Mouse (Mus musculus) gastrocnemius, adult 2 months (tissue): ENCODE measurements around the gene Rpl19. TPM values are rescaled to one million over a fixed set of nuclear protein-coding genes. Genes with fewer than 3 reads are reported as not detected.

Experiments
- DNase-seq: peaks from one replicate; pipeline ENCODE4 v3.0.0; 2022
- H3K27ac ChIP-seq: fragments of 200-600 bp; 2 replicates; pipeline ENCODE4 v1.8.1; 2022; ENCODE audit warnings: mild to moderate bottlenecking
- H3K4me3 ChIP-seq: fragments of 200-600 bp; 2 replicates; pipeline ENCODE4 v1.8.1; 2022; ENCODE audit warnings: mild to moderate bottlenecking, moderate library complexity
- CTCF ChIP-seq: fragments of 200-600 bp; IDR thresholded peaks from 2 replicates; pipeline ENCODE4 v1.8.1; 2022; ENCODE audit warnings: antibody characterized with exemption, mild to moderate bottlenecking, moderate library complexity
- intact Hi-C: fragments of 180-260 bp; cut with DNase I; formaldehyde crosslinking; loops from one replicate; pipeline ENCODE4 v1.15.1; 2025
- total RNA-seq, 2 experiments: library from RNA; stranded (reverse); gene quantifications; 2 replicates each; pipeline ENCODE4 v1.2.3; 2021

The Rpl19 gene
- total RNA-seq, 2 experiments from 2014 or later: 404 to 490 TPM

- TF ChIP-seq CTCF: no peak
- DNase-seq: peak; percentile 44
- Histone ChIP-seq H3K27ac (no peak overlapping the region), H3K4me3 (no peak overlapping the region)
- intact Hi-C loops: no loop called here
Observed at GRCm38 (mm10) chr11:98001351-98001824, 25.1 kb upstream of the Rpl19 start.

GRCm38 (mm10) chr11:98001986-98002385 is 24.5 kb upstream of the Rpl19 start:
- DNase-seq: peak; percentile 21
- no peak overlapping the region for H3K4me3 ChIP-seq
- H3K27ac ChIP-seq: no peak overlapping the region
- TF ChIP-seq CTCF: no peak
- intact Hi-C loops: no loop called here

DNA sequence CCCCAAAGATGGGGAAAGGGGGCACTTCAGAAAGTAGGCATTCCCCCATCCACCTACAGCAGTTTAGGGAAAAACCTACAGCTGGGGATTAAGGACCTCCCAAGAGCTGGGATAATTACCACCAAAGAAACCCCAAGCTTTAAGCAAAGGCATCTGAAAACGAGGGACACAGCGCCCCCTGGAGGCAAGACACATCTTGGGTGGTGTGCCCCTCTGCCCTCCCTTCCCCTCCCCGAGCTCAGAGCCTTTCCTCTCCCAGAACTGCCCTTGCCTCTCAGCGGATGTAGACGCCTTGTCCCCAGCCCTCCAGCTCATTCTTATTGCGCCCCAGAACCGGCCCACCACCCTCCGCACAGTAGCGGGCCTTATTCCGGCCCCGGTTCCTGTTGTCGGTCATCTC is 23.9 kb upstream of the Rpl19 start:
- peak; percentile 90 for TF ChIP-seq CTCF
- intact Hi-C loops: no loop called here
- H3K4me3 ChIP-seq: peak overlapping the region; percentile 62
- DNase-seq: peak; percentile 85
- peak overlapping the region; percentile 48 for H3K27ac ChIP-seq

GRCm38 (mm10) chr11:98003171-98003671 is 23.3 kb upstream of the Rpl19 start:
- peak; percentile 55 for DNase-seq
- H3K27ac ChIP-seq: peak overlapping the region; percentile 48; the same call in 1 of the 2 replicates
- no peak for TF ChIP-seq CTCF
- H3K4me3 ChIP-seq: peak overlapping the region; percentile 62
- intact Hi-C loops: no loop called here

DNA sequence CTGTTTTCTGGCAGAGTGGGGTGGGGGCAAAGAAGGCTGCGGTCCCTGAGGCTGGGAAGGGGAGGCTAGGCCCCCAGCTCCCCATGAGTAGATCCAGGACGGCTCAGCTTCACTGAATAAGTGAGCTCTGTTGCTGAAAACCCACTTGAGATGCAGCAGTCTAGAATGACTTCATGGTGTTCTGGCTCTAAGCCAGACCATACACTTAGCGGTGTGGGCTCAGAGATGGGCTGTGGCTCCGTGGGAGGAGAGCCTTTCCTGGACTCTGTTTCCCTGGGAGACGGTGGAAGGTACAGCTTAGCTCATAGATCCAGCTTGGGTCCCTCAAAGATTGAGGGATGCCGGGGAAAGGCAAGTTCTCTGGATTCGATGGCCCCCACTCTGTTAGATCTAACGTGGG is 22.3 kb upstream of the Rpl19 start:
- DNase-seq: no peak
- TF ChIP-seq CTCF: no peak
- peak overlapping the region; percentile 87; the same call in 1 of the 2 replicates for H3K27ac ChIP-seq
- intact Hi-C loops: no loop called here
- H3K4me3 ChIP-seq: no peak overlapping the region

DNA sequence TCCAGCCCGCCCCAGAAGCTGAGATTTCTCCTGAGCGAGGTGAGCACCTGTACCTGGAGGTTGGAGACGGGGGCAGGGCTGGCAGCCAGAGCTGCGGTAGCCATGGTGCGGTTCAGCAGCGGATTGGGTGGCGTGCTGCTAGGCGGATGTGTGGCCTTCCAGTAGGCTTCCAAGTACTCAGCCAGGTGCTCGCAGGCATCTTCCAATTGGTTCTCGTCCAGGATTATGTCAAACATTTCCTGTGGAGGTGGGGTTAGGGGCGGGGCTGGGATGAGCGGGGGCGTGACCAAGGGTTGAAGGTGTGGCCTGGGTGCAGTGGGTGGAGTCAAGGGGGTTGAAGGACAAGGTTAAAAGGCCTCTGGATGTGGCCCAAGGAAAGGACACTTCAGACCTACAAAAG is 21.4 kb upstream of the Rpl19 start:
- Histone ChIP-seq H3K27ac (peak overlapping the region; percentile 87), H3K4me3 (peak overlapping the region; percentile 29; the same call in 1 of the 2 replicates)
- intact Hi-C loops: no loop called here
- peak; percentile 70 for DNase-seq
- TF ChIP-seq CTCF: no peak

GRCm38 (mm10) chr11:98005686-98006085 is 20.8 kb upstream of the Rpl19 start:
- TF ChIP-seq CTCF: no peak
- intact Hi-C loops: no loop called here
- peak; percentile 81 for DNase-seq
- Histone ChIP-seq H3K27ac (peak overlapping the region; percentile 87), H3K4me3 (peak overlapping the region; percentile 22)

- no peak for TF ChIP-seq CTCF
- no peak overlapping the region for H3K4me3 ChIP-seq
- no peak for DNase-seq
- intact Hi-C loops: no loop called here
- no peak overlapping the region; the same call in 1 of the 2 replicates for H3K27ac ChIP-seq
Observed at GRCm38 (mm10) chr11:98008087-98008486, 18.4 kb upstream of the Rpl19 start.

GRCm38 (mm10) chr11:98011716-98012115 is 14.8 kb upstream of the Rpl19 start:
- no peak overlapping the region for H3K27ac ChIP-seq
- intact Hi-C loops: no loop called here
- TF ChIP-seq CTCF: no peak
- no peak for DNase-seq
- no peak overlapping the region for H3K4me3 ChIP-seq

DNA sequence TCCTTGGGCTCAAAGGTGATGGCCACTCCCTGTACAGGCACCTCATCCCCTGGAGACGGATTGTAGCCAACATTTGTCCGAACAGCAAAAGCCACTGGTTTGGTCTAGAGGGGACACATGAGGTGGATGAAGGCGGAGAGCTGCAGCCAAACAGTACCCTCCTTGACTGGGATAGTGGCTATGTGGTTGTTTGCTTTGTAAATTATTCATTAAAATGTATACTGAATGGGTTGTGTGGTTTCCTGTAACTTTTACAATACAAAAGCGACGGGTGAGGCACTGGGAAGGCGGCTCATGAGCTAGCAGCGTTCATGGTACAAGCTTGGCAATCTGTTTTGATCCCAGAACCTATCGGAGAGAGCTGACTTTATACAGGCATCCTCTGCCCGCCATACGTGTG is 13.7 kb upstream of the Rpl19 start:
- TF ChIP-seq CTCF: no peak
- intact Hi-C loops: no loop called here
- no peak overlapping the region for H3K27ac ChIP-seq
- DNase-seq: no peak
- H3K4me3 ChIP-seq: no peak overlapping the region

- H3K4me3 ChIP-seq: peak overlapping the region; percentile 81
- TF ChIP-seq CTCF: no peak
- peak overlapping the region; percentile 96 for H3K27ac ChIP-seq
- intact Hi-C loops: no loop called here
- DNase-seq: no peak
Observed at GRCm38 (mm10) chr11:98016177-98016576, 10.3 kb upstream of the Rpl19 start.

DNA sequence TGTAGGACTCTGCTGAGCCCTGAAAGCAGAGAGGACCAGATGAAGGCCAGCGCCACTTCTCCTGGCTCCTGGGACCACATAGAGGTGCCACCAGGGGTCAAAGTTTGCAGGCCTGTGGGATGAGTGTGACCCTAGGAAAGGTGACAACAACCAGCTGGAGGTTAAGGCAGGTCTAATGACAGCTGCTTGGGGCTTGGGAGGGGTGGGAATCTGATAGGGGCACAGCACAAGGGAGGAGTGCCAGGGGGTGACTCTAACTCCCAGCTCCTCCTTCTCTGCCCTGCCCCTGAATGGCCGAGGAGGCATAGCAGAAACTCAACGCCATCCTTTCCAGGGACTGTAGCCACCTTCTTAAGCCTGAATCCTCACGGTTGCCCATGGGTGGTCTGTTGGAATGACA is 9.7 kb upstream of the Rpl19 start:
- intact Hi-C loops: no loop called here
- peak; percentile 87 for DNase-seq
- H3K4me3 ChIP-seq: peak overlapping the region; percentile 81
- peak overlapping the region; percentile 96 for H3K27ac ChIP-seq
- no peak for TF ChIP-seq CTCF

GRCm38 (mm10) chr11:98018222-98018621 is 8.3 kb upstream of the Rpl19 start:
- TF ChIP-seq CTCF: peak; percentile 58
- intact Hi-C loops: no loop called here
- peak; percentile 86 for DNase-seq
- Histone ChIP-seq H3K27ac (peak overlapping the region; percentile 96), H3K4me3 (peak overlapping the region; percentile 81)
